Mouse (Mus musculus): ENCODE measurements at regions not wholly inside any gene's neighbourhood (a gene's known extent, or its start where the extent isn't known, plus 50 kb on each side); places are given as distances from the start of the nearest gene placed in this dataset.
A peak's percentile ranks its signal among the peaks of the same experiment; 100 is the strongest.

GRCm38 (mm10) chr16:77863246-77863645, 261.4 kb upstream of the Gm11146 start:
- no peak overlapping the region for H3K9ac ChIP-seq
- H3K4me2 ChIP-seq = no peak overlapping the region
- H3K27me3 ChIP-seq (replicated peaks) = no peaks in the 10 kb centered on the region
- H3K4me3 ChIP-seq = no peak overlapping the region
- no peak for ATAC-seq (replicated peaks)
- H3K4me1 ChIP-seq = no peaks in the 10 kb centered on the region
- H3K36me3 ChIP-seq (replicated peaks) = no peaks in the 10 kb centered on the region
- H3K27ac ChIP-seq = no peak overlapping the region
- 83% methylated on average over 5 of the region's 5 CpGs for WGBS
- H3K9me3 ChIP-seq = no peaks in the 10 kb centered on the region

GRCm38 (mm10) chr16:77852066-77852781, 250.3 kb upstream of the Gm11146 start:
- peak overlapping the region; percentile 78 for H3K27ac ChIP-seq
- peaks cover 11% of the 10 kb centered on the region; the same call in 1 of the 2 replicates for H3K4me1 ChIP-seq
- no peak overlapping the region for H3K4me3 ChIP-seq
- H3K36me3 ChIP-seq (replicated peaks) = no peaks in the 10 kb centered on the region
- 55% methylated on average over 6 of the region's 6 CpGs for WGBS
- no peaks in the 10 kb centered on the region for H3K9me3 ChIP-seq
- ATAC-seq (replicated peaks) = peak; percentile 88
- 0 out of 2 replicates have a peak overlapping the region, but pooled peaks have one; percentile 8 for H3K4me2 ChIP-seq
- no peak overlapping the region for H3K9ac ChIP-seq
- no peaks in the 10 kb centered on the region for H3K27me3 ChIP-seq (replicated peaks)

GRCm38 (mm10) chr16:77851206-77852065, 249.5 kb upstream of the Gm11146 start:
- H3K4me3 ChIP-seq = no peak overlapping the region
- H3K9me3 ChIP-seq = no peaks in the 10 kb centered on the region
- H3K9ac ChIP-seq = no peak overlapping the region
- H3K27me3 ChIP-seq (replicated peaks) = no peaks in the 10 kb centered on the region
- H3K27ac ChIP-seq = peak overlapping the region; percentile 78
- peak overlapping the region; percentile 6; the same call in 1 of the 2 replicates for H3K4me2 ChIP-seq
- WGBS = 30% methylated on average over 13 of the region's 13 CpGs
- peak; percentile 96 for ATAC-seq (replicated peaks)
- H3K36me3 ChIP-seq (replicated peaks) = no peaks in the 10 kb centered on the region
- H3K4me1 ChIP-seq = peaks cover 11% of the 10 kb centered on the region; the same call in 1 of the 2 replicates

- WGBS = 72% methylated on average over 2 of the region's 2 CpGs
- no peak for ATAC-seq (replicated peaks)
- Histone ChIP-seq H3K36me3 (replicated peaks) (no peaks in the 10 kb centered on the region), H3K4me2 (no peak overlapping the region), H3K9ac (no peak overlapping the region), H3K27ac (no peak overlapping the region), H3K4me3 (no peak overlapping the region), H3K4me1 (no peaks in the 10 kb centered on the region), H3K9me3 (no peaks in the 10 kb centered on the region), H3K27me3 (replicated peaks) (no peaks in the 10 kb centered on the region)
Measured at GRCm38 (mm10) chr16:77835767-77836166, 233.9 kb upstream of the Gm11146 start.

GRCm38 (mm10) chr16:77827322-77828117, 225.6 kb upstream of the Gm11146 start:
- Histone ChIP-seq H3K27me3 (replicated peaks) (no peaks in the 10 kb centered on the region), H3K36me3 (replicated peaks) (no peaks in the 10 kb centered on the region), H3K9ac (no peak overlapping the region), H3K27ac (no peak overlapping the region), H3K4me2 (no peak overlapping the region), H3K9me3 (no peaks in the 10 kb centered on the region), H3K4me3 (no peak overlapping the region), H3K4me1 (no peaks in the 10 kb centered on the region)
- 58% methylated on average over 4 of the region's 4 CpGs for WGBS
- no peak; the same call in 1 of the 2 replicates for ATAC-seq (replicated peaks)

DNA sequence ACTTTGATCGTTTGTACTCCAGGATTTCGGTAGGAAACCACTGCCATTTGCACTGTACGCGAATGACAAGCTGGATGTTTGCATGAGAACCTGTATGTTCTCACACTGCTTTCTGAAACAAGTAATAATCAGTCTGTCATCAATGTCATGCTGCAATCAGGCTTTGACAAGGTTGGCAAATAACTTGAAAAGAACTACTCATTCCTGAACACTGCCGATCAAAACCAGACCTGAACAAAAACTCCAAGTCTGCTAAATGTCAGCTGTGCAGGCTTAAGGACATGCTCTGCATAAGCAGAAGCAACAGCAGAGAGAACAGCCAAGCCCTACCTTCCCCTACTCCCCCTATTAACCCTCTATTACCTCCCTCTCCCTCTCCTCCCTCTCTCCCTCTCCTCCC, 197.8 kb upstream of the Gm11146 start:
- no peak overlapping the region for H3K4me2 ChIP-seq
- H3K27me3 ChIP-seq (replicated peaks) = no peaks in the 10 kb centered on the region
- H3K9ac ChIP-seq = no peak overlapping the region
- no peak overlapping the region for H3K27ac ChIP-seq
- no peaks in the 10 kb centered on the region for H3K4me1 ChIP-seq
- no peak for ATAC-seq (replicated peaks)
- no peaks in the 10 kb centered on the region for H3K36me3 ChIP-seq (replicated peaks)
- H3K9me3 ChIP-seq = no peaks in the 10 kb centered on the region
- 78% methylated on average over 5 of the region's 5 CpGs for WGBS
- no peak overlapping the region for H3K4me3 ChIP-seq

DNA sequence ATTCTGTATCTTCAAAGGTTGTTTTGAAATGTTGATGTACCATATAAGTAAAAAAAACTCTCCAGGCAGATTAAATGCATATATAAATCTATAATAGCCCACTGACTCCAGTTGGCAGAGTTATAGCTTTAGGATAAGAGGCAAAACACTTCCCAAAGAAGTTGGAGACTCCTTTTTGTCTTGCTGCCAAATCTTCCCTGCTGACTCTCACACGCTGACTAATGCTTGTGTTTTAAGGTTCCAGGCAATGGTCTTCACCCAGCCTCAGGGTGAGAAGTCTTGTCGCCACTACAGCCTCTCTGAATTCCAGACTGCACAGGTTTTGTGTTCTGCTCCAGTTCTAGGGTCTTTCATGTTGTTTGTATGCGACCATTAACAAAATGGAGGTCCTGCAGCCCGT, 195.0 kb upstream of the Gm11146 start:
- H3K36me3 ChIP-seq (replicated peaks) = no peaks in the 10 kb centered on the region
- no peak overlapping the region for H3K4me3 ChIP-seq
- H3K9me3 ChIP-seq = no peaks in the 10 kb centered on the region
- H3K27ac ChIP-seq = no peak overlapping the region
- no peak for ATAC-seq (replicated peaks)
- 76% methylated on average over 4 of the region's 4 CpGs for WGBS
- H3K4me1 ChIP-seq = no peaks in the 10 kb centered on the region
- no peaks in the 10 kb centered on the region for H3K27me3 ChIP-seq (replicated peaks)
- H3K9ac ChIP-seq = no peak overlapping the region
- H3K4me2 ChIP-seq = no peak overlapping the region

GRCm38 (mm10) chr16:77789652-77790051, 187.8 kb upstream of the Gm11146 start:
- H3K36me3 ChIP-seq (replicated peaks) = no peaks in the 10 kb centered on the region
- 43% methylated on average over 5 of the region's 5 CpGs for WGBS
- H3K9ac ChIP-seq = no peak overlapping the region
- no peaks in the 10 kb centered on the region for H3K27me3 ChIP-seq (replicated peaks)
- no peak overlapping the region for H3K4me3 ChIP-seq
- H3K9me3 ChIP-seq = no peaks in the 10 kb centered on the region
- H3K4me2 ChIP-seq = no peak overlapping the region
- H3K4me1 ChIP-seq = peaks cover 30% of the 10 kb centered on the region
- peak; percentile 59 for ATAC-seq (replicated peaks)
- H3K27ac ChIP-seq = peak overlapping the region; percentile 94

- 47% methylated on average over 2 of the region's 2 CpGs for WGBS
- peaks cover 30% of the 10 kb centered on the region for H3K4me1 ChIP-seq
- no peak overlapping the region for H3K9ac ChIP-seq
- H3K4me2 ChIP-seq = no peak overlapping the region
- no peak overlapping the region for H3K4me3 ChIP-seq
- ATAC-seq (replicated peaks) = no peak
- H3K36me3 ChIP-seq (replicated peaks) = no peaks in the 10 kb centered on the region
- no peaks in the 10 kb centered on the region for H3K9me3 ChIP-seq
- H3K27me3 ChIP-seq (replicated peaks) = no peaks in the 10 kb centered on the region
- H3K27ac ChIP-seq = peak overlapping the region; percentile 94
Measured at GRCm38 (mm10) chr16:77789206-77789605, 187.3 kb upstream of the Gm11146 start.

GRCm38 (mm10) chr16:77788781-77789150, 186.9 kb upstream of the Gm11146 start:
- Histone ChIP-seq H3K4me2 (peak overlapping the region; percentile 41), H3K9ac (peak overlapping the region; percentile 38; the same call in 1 of the 2 replicates)

DNA sequence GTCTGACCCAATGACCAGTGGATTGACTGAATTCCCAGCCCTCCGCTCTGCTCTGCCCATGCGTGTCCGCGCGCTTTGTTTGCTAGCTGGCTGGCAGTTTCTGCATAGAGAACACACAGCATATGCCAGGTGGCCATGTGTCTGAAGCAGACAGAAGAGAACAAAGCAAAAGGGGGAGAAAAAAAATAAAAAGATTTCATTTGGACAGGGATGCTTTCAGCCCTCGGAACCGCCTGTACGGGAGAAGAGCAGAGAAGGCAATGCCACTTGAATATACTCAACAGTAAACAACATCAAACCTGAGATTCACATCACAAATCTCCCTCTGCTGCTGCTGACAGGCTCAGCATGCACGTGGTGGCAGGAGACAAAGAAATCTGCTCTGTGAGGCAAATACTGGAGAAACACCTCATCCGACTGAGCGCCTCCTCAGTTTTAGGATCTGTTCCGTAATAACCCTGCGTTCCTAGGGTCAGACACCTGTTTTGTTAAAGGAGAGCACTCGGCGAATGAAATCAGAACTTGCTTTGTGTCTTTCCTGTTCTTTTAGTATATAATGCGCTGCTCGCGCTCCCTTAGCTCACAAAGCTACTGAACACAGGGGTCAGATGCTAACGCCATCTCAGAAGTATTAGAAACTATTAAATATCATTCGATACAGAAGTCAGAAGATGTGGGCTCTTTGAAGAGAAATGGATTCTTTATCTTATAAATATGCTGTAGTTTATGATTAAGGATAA, 186.3 kb upstream of the Gm11146 start:
- Histone ChIP-seq H3K9ac (peak overlapping the region; percentile 38), H3K9me3 (no peaks in the 10 kb centered on the region), H3K27ac (peak overlapping the region; percentile 94), H3K36me3 (replicated peaks) (no peaks in the 10 kb centered on the region), H3K4me3 (peak overlapping the region; percentile 15), H3K4me1 (peaks cover 30% of the 10 kb centered on the region), H3K27me3 (replicated peaks) (no peaks in the 10 kb centered on the region), H3K4me2 (peak overlapping the region; percentile 41)
- ATAC-seq (replicated peaks) = peak; percentile 94
- WGBS = 17% methylated on average over 20 of the region's 20 CpGs

More at GRCm38 (mm10) chr16:77788781-77789150, 186.9 kb upstream of the Gm11146 start:
- no peaks in the 10 kb centered on the region for H3K27me3 ChIP-seq (replicated peaks)
- H3K9me3 ChIP-seq = no peaks in the 10 kb centered on the region
- H3K27ac ChIP-seq = peak overlapping the region; percentile 94
- 61% methylated on average over 6 of the region's 6 CpGs for WGBS
- peaks cover 30% of the 10 kb centered on the region for H3K4me1 ChIP-seq
- H3K4me3 ChIP-seq = no peak overlapping the region
- H3K36me3 ChIP-seq (replicated peaks) = no peaks in the 10 kb centered on the region
- 0 out of 2 replicates have a peak, but pooled peaks have one; percentile 21 for ATAC-seq (replicated peaks)
